In genomic region chr12:41486331-41486730, GRCm38 (mm10) we compare ENCODE assay signal across 9 mouse cellular contexts. TPM values are rescaled to one million over a fixed set of nuclear protein-coding genes. Genes with fewer than 3 reads are reported as not detected.
DNase-seq lines count a peak whose midpoint lies in the region; ATAC-seq and TF ChIP-seq lines count a peak whose summit lies in the region.
"Had no signal": no experiment of that assay in that cellular context is flagged by ENCODE, and none has a peak within 500 bp of the region (broad histone marks: within the 10 kb centered on the region; RNA-seq: fewer than 3 reads in every experiment).

TSS of gene Lrrn3 (minus strand) at chr12:41486431.

- no peaks in the 10 kb centered on the region for H3K36me3 ChIP-seq in heart, embryonic 15.5 days
- H3K36me3 ChIP-seq in forebrain, postnatal 0 days (ENCODE audit: insufficient read depth), result no peaks in the 10 kb centered on the region
- H3K36me3 ChIP-seq in liver, embryonic 11.5 days (ENCODE audit: control insufficient read depth, insufficient read depth, low read length), result no peaks in the 10 kb centered on the region
- H3K36me3 ChIP-seq in thymus, adult 2 months (ENCODE audit: control insufficient read depth, insufficient read depth, low read length), result no peaks in the 10 kb centered on the region

- TF ChIP-seq POLR2A in thymus, adult 2 months (IDR thresholded peaks at IDR 0.05; ENCODE audit: control insufficient read depth, extremely low read depth, insufficient read depth, low read length, poor library complexity), result no peak

- H3K27ac ChIP-seq in heart, embryonic 15.5 days, result no peak within 1 kb of the TSS
- H3K27ac ChIP-seq in forebrain, postnatal 0 days (ENCODE audit: low read depth, low read length), result peak within 1 kb of the TSS; percentile 92
- no peak within 1 kb of the TSS for H3K27ac ChIP-seq in liver, embryonic 11.5 days (ENCODE audit: low read depth, low read length)
- no peak within 1 kb of the TSS for H3K27ac ChIP-seq in thymus, adult 2 months (ENCODE audit: control insufficient read depth, insufficient read depth, low read length)

- H3K27me3 ChIP-seq in heart, embryonic 15.5 days, result no peaks in the 10 kb centered on the region
- H3K27me3 ChIP-seq in forebrain, postnatal 0 days (ENCODE audit: insufficient read depth, low read length), result no peaks in the 10 kb centered on the region
- H3K27me3 ChIP-seq in liver, embryonic 11.5 days (replicated peaks; ENCODE audit: control insufficient read depth, insufficient read depth, low read length), result no peaks in the 10 kb centered on the region
- H3K27me3 ChIP-seq in thymus, adult 2 months (ENCODE audit: control insufficient read depth, insufficient read depth, low read length), result no peaks in the 10 kb centered on the region

- peak within 1 kb of the TSS; percentile 49 for H3K4me3 ChIP-seq in heart, embryonic 15.5 days
- peak within 1 kb of the TSS; percentile 73 for H3K4me3 ChIP-seq in forebrain, postnatal 0 days (ENCODE audit: low read depth, low read length)
- H3K4me3 ChIP-seq in liver, embryonic 11.5 days (ENCODE audit: low read depth, low read length), result peak within 1 kb of the TSS; percentile 10; the same call in 1 of the 2 replicates
- no peak within 1 kb of the TSS for H3K4me3 ChIP-seq in thymus, adult 2 months (ENCODE audit: control insufficient read depth, insufficient read depth, low read length)

- peaks cover 12% of the 10 kb centered on the region for H3K4me1 ChIP-seq in heart, embryonic 15.5 days (replicated peaks)
- no peaks in the 10 kb centered on the region for H3K4me1 ChIP-seq in forebrain, postnatal 0 days (ENCODE audit: insufficient read depth)
- no peaks in the 10 kb centered on the region for H3K4me1 ChIP-seq in liver, embryonic 11.5 days (replicated peaks; ENCODE audit: control insufficient read depth, insufficient read depth, low read length)
- 0 out of 2 replicates have a peak, but pooled peaks cover 4% of the 10 kb centered on the region for H3K4me1 ChIP-seq in thymus, adult 2 months (replicated peaks; ENCODE audit: control insufficient read depth, insufficient read depth, low read length)

- ATAC-seq in heart, embryonic 15.5 days (replicated peaks; ENCODE audit: insufficient number of reproducible peaks, insufficient read depth, low FRiP score, low read depth), result no peak
- no peak for ATAC-seq in forebrain, postnatal 0 days
- ATAC-seq in liver, embryonic 11.5 days (replicated peaks; ENCODE audit: low FRiP score), result no peak
- ATAC-seq in megakaryocyte-erythroid progenitor cell, adult 5-6 weeks (replicated peaks; ENCODE audit: low FRiP score, low TSS enrichment, poor library complexity, severe bottlenecking), result no peak

- DNase-seq in heart, postnatal 36 days, result no peak
- DNase-seq in adrenal gland, adult 2 months, result no peak
- DNase-seq in forebrain, postnatal 0 days, result no peak
- DNase-seq in liver, embryonic 11.5 days (ENCODE audit: low spot score), result no peak
- no peak for DNase-seq in thymus, adult 2 months
- DNase-seq in thymus, postnatal 36 days, result no peak

- WGBS in heart, embryonic 15.5 days, result 96% methylated on average over 1 of the region's 1 CpGs
- WGBS in forebrain, postnatal 0 days, result 97% methylated on average over 1 of the region's 1 CpGs
- WGBS in liver, embryonic 11.5 days, result 91% methylated on average over 1 of the region's 1 CpGs
- 96% methylated on average over 1 of the region's 1 CpGs for WGBS in thymus, adult 2 months

- no peak for TF ChIP-seq CTCF in forebrain, postnatal 0 days (IDR thresholded peaks at IDR 0.05; ENCODE audit: low read depth)
- no peak for TF ChIP-seq CTCF in thymus, adult 2 months (IDR thresholded peaks at IDR 0.05; ENCODE audit: borderline replicate concordance, control insufficient read depth, extremely low read depth, insufficient read depth, low read length, poor library complexity)

- peak within 1 kb of the TSS; percentile 72 for H3K4me2 ChIP-seq in heart, embryonic 15.5 days
- H3K4me2 ChIP-seq in forebrain, postnatal 0 days (ENCODE audit: low read depth), result peak within 1 kb of the TSS; percentile 58
- H3K4me2 ChIP-seq in liver, embryonic 11.5 days, result peak within 1 kb of the TSS; percentile 45

- peak within 1 kb of the TSS; percentile 35 for H3K9ac ChIP-seq in heart, embryonic 15.5 days
- peak within 1 kb of the TSS; percentile 79 for H3K9ac ChIP-seq in forebrain, postnatal 0 days
- H3K9ac ChIP-seq in liver, embryonic 11.5 days (ENCODE audit: low read depth, low read length), result no peak within 1 kb of the TSS

- intact Hi-C loops in heart, postnatal 36 days (cut with DNase I), result loop anchor here (2.0 kb wide), 1 partner anchor 650 kb away; no protein-coding TSS in a partner anchor

- no peaks in the 10 kb centered on the region for H3K9me3 ChIP-seq in heart, embryonic 15.5 days (replicated peaks)
- no peaks in the 10 kb centered on the region for H3K9me3 ChIP-seq in forebrain, postnatal 0 days (ENCODE audit: low read length)
- H3K9me3 ChIP-seq in liver, embryonic 11.5 days (ENCODE audit: control insufficient read depth, low read length), result no peaks in the 10 kb centered on the region

RNA-seq across cellular contexts. Expression of gene Lrrn3, which starts in this region (rescaled TPM):
- polyA plus RNA-seq in heart, embryonic 15.5 days (2015; fragmentation: Nextera tagmentation; extraction: Ambion mirVana), result 3.2 and 4.3 TPM in 2 replicates
- total RNA-seq in heart, postnatal 36 days (2021), result under 1 TPM; 0.24 to 0.28 TPM
- 10 to 100 TPM; 35.5 to 35.7 TPM for total RNA-seq in adrenal gland, adult 2 months (2021)
- polyA plus RNA-seq in adrenal gland, adult 2 months (2012; rRNA removed), result 1.8 and 2.2 TPM in 2 replicates
- 116 and 127 TPM in 2 replicates for total RNA-seq in forebrain, postnatal 0 days (2014; rRNA removed)
- polyA plus RNA-seq in forebrain, postnatal 0 days (2015; fragmentation: Nextera tagmentation; extraction: Ambion mirVana), result 80.0 and 92.8 TPM in 2 replicates
- 6.0 and 7.3 TPM in 2 replicates for polyA plus RNA-seq in liver, embryonic 11.5 days (2014; fragmentation: Nextera tagmentation; extraction: Ambion mirVana)
- not detected in 2 replicates for total RNA-seq in megakaryocyte-erythroid progenitor cell, adult 5-6 weeks (2014; fragmentation: Nextera tagmentation)
- 0.42 TPM in 1 of 2 replicates, not detected in the other for total RNA-seq in megakaryocyte-erythroid progenitor cell, adult 5-6 weeks (2017)
- polyA plus RNA-seq in thymus, adult 2 months (2012; rRNA removed), result 0.26 TPM in 2 replicates
- total RNA-seq: MEL had no signal

Comparison
In these comparisons a context has a peak if more than half of its experiments do, and no peak if none do; other contexts are left out.
1. RNA of gene Lrrn3 (total RNA-seq): 116 to 127 TPM in forebrain, postnatal 0 days and 35.5 to 35.7 TPM in adrenal gland, adult 2 months; 0.24 to 0.28 TPM in heart, postnatal 36 days and 0.42 TPM in megakaryocyte-erythroid progenitor cell, adult 5-6 weeks; every median in the first group is over 10 times any median in the second.
2. Peak in every context shown above with its lines, with median percentiles within 50 percentile points of each other: H3K4me2 ChIP-seq.